Mouse (Mus musculus): ENCODE results near the gene Ttc26. TPM values are rescaled to one million over a fixed set of nuclear protein-coding genes. Genes with fewer than 3 reads are reported as not detected.
A peak's percentile ranks its signal among the peaks of the same experiment; 100 is the strongest.

The Ttc26 gene
- 3.4 and 3.5 TPM in 2 replicates for polyA plus RNA-seq (2016; fragmentation: Nextera tagmentation; extraction: Ambion mirVana)

- Histone ChIP-seq H3K4me1 (replicated peaks) (0 out of 2 replicates have a peak, but pooled peaks cover 3% of the 10 kb centered on the region), H3K9ac (peak within 1 kb of the TSS; percentile 43), H3K4me2 (peak within 1 kb of the TSS; percentile 70), H3K27me3 (replicated peaks) (no peaks in the 10 kb centered on the region), H3K9me3 (replicated peaks) (no peaks in the 10 kb centered on the region), H3K4me3 (peak within 1 kb of the TSS; percentile 60), H3K27ac (ENCODE audit: poor library complexity, severe bottlenecking) (no peak within 1 kb of the TSS), H3K36me3 (peaks cover 8% of the 10 kb centered on the region; the same call in 1 of the 2 replicates)
- ATAC-seq (ENCODE audit: insufficient number of reproducible peaks, low FRiP score), result peak; percentile 91
- under 1% methylated on average over 26 of the region's 26 CpGs for WGBS
Observed at GRCm38 (mm10) chr6:38381129-38381771, at the start of gene Ttc26. Gene Ttc26, plus strand, starts transcription at chr6:38381469.

GRCm38 (mm10) chr6:38335264-38335663 is 46.0 kb upstream of the Ttc26 start:
- WGBS, result 88% methylated on average over 6 of the region's 6 CpGs
- Histone ChIP-seq H3K36me3 (peaks cover 25% of the 10 kb centered on the region), H3K9me3 (replicated peaks) (no peaks in the 10 kb centered on the region), H3K9ac (no peak overlapping the region), H3K4me1 (replicated peaks) (no peaks in the 10 kb centered on the region), H3K27ac (ENCODE audit: poor library complexity, severe bottlenecking) (no peak overlapping the region), H3K4me2 (no peak overlapping the region), H3K4me3 (no peak overlapping the region), H3K27me3 (replicated peaks) (no peaks in the 10 kb centered on the region)
- ATAC-seq (ENCODE audit: insufficient number of reproducible peaks, low FRiP score), result no peak

- WGBS, result 90% methylated on average over 4 of the region's 4 CpGs
- Histone ChIP-seq H3K36me3 (peaks cover 25% of the 10 kb centered on the region), H3K4me1 (replicated peaks) (peaks cover 9% of the 10 kb centered on the region)
Observed at GRCm38 (mm10) chr6:38337166-38337705, 44.0 kb upstream of the Ttc26 start.

GRCm38 (mm10) chr6:38337951-38338350 is 43.3 kb upstream of the Ttc26 start:
- Histone ChIP-seq H3K4me3 (no peak overlapping the region), H3K9ac (no peak overlapping the region), H3K27me3 (replicated peaks) (no peaks in the 10 kb centered on the region), H3K36me3 (peaks cover 19% of the 10 kb centered on the region), H3K4me1 (replicated peaks) (peaks cover 16% of the 10 kb centered on the region), H3K4me2 (no peak overlapping the region), H3K9me3 (replicated peaks) (no peaks in the 10 kb centered on the region), H3K27ac (ENCODE audit: poor library complexity, severe bottlenecking) (no peak overlapping the region)
- WGBS, result 78% methylated on average over 6 of the region's 6 CpGs
- ATAC-seq (ENCODE audit: insufficient number of reproducible peaks, low FRiP score), result no peak

More at GRCm38 (mm10) chr6:38337166-38337705, 44.0 kb upstream of the Ttc26 start:
- no peak for ATAC-seq (ENCODE audit: insufficient number of reproducible peaks, low FRiP score)
- H3K27ac ChIP-seq (ENCODE audit: poor library complexity, severe bottlenecking), result no peak overlapping the region
- H3K9me3 ChIP-seq (replicated peaks), result no peaks in the 10 kb centered on the region
- no peak overlapping the region for H3K4me2 ChIP-seq
- no peak overlapping the region for H3K9ac ChIP-seq
- H3K27me3 ChIP-seq (replicated peaks), result no peaks in the 10 kb centered on the region
- no peak overlapping the region for H3K4me3 ChIP-seq

- no peak overlapping the region for H3K4me3 ChIP-seq
- ATAC-seq (ENCODE audit: insufficient number of reproducible peaks, low FRiP score), result no peak
- no peaks in the 10 kb centered on the region for H3K27me3 ChIP-seq (replicated peaks)
Observed at GRCm38 (mm10) chr6:38339078-38339477, 42.2 kb upstream of the Ttc26 start.

GRCm38 (mm10) chr6:38341751-38342665 is 39.3 kb upstream of the Ttc26 start:
- H3K36me3 ChIP-seq, result no peaks in the 10 kb centered on the region
- no peaks in the 10 kb centered on the region for H3K27me3 ChIP-seq (replicated peaks)
- H3K9me3 ChIP-seq (replicated peaks), result no peaks in the 10 kb centered on the region
- H3K4me3 ChIP-seq, result peak overlapping the region; percentile 5
- 17% methylated on average over 11 of the region's 11 CpGs for WGBS
- H3K4me1 ChIP-seq (replicated peaks), result peaks cover 26% of the 10 kb centered on the region
- peak; percentile 89 for ATAC-seq (ENCODE audit: insufficient number of reproducible peaks, low FRiP score)
- H3K4me2 ChIP-seq, result peak overlapping the region; percentile 60
- H3K9ac ChIP-seq, result no peak overlapping the region; the same call in 1 of the 2 replicates
- peak overlapping the region; percentile 68 for H3K27ac ChIP-seq (ENCODE audit: poor library complexity, severe bottlenecking)

More at GRCm38 (mm10) chr6:38339078-38339477, 42.2 kb upstream of the Ttc26 start:
- no peak overlapping the region for H3K27ac ChIP-seq (ENCODE audit: poor library complexity, severe bottlenecking)
- no peak overlapping the region for H3K9ac ChIP-seq
- no peaks in the 10 kb centered on the region for H3K9me3 ChIP-seq (replicated peaks)
- H3K4me1 ChIP-seq (replicated peaks), result peaks cover 23% of the 10 kb centered on the region
- 69% methylated on average over 2 of the region's 2 CpGs for WGBS
- H3K4me2 ChIP-seq, result no peak overlapping the region
- peaks cover 15% of the 10 kb centered on the region for H3K36me3 ChIP-seq

GRCm38 (mm10) chr6:38342666-38342992 is 38.6 kb upstream of the Ttc26 start:
- Histone ChIP-seq H3K9me3 (replicated peaks) (no peaks in the 10 kb centered on the region), H3K4me3 (peak overlapping the region; percentile 5), H3K4me1 (replicated peaks) (peaks cover 26% of the 10 kb centered on the region), H3K4me2 (peak overlapping the region; percentile 60), H3K36me3 (no peaks in the 10 kb centered on the region), H3K27me3 (replicated peaks) (no peaks in the 10 kb centered on the region), H3K9ac (no peak overlapping the region), H3K27ac (ENCODE audit: poor library complexity, severe bottlenecking) (peak overlapping the region; percentile 68)
- no peak for ATAC-seq (ENCODE audit: insufficient number of reproducible peaks, low FRiP score)
- WGBS, result 29% methylated on average over 8 of the region's 8 CpGs

- no peak overlapping the region for H3K9ac ChIP-seq
Observed at GRCm38 (mm10) chr6:38343581-38343980, 37.7 kb upstream of the Ttc26 start.

GRCm38 (mm10) chr6:38344006-38344670 is 37.1 kb upstream of the Ttc26 start:
- Histone ChIP-seq H3K4me3 (no peak overlapping the region), H3K36me3 (no peaks in the 10 kb centered on the region), H3K9me3 (replicated peaks) (no peaks in the 10 kb centered on the region), H3K4me2 (no peak overlapping the region), H3K4me1 (replicated peaks) (peaks cover 26% of the 10 kb centered on the region), H3K27ac (ENCODE audit: poor library complexity, severe bottlenecking) (no peak overlapping the region; the same call in 1 of the 2 replicates), H3K27me3 (replicated peaks) (no peaks in the 10 kb centered on the region), H3K9ac (no peak overlapping the region)
- ATAC-seq (ENCODE audit: insufficient number of reproducible peaks, low FRiP score), result no peak
- 81% methylated on average over 7 of the region's 7 CpGs for WGBS

More at GRCm38 (mm10) chr6:38343581-38343980, 37.7 kb upstream of the Ttc26 start:
- peak overlapping the region; percentile 60 for H3K4me2 ChIP-seq
- no peak overlapping the region for H3K4me3 ChIP-seq
- no peak for ATAC-seq (ENCODE audit: insufficient number of reproducible peaks, low FRiP score)
- no peaks in the 10 kb centered on the region for H3K9me3 ChIP-seq (replicated peaks)
- peak overlapping the region; percentile 68 for H3K27ac ChIP-seq (ENCODE audit: poor library complexity, severe bottlenecking)
- 57% methylated on average over 3 of the region's 3 CpGs for WGBS
- H3K36me3 ChIP-seq, result no peaks in the 10 kb centered on the region
- no peaks in the 10 kb centered on the region for H3K27me3 ChIP-seq (replicated peaks)
- H3K4me1 ChIP-seq (replicated peaks), result peaks cover 26% of the 10 kb centered on the region

- ATAC-seq (ENCODE audit: insufficient number of reproducible peaks, low FRiP score), result peak; percentile 86
- 20% methylated on average over 7 of the region's 7 CpGs for WGBS
- no peaks in the 10 kb centered on the region for H3K9me3 ChIP-seq (replicated peaks)
- peaks cover 26% of the 10 kb centered on the region for H3K4me1 ChIP-seq (replicated peaks)
- H3K36me3 ChIP-seq, result no peaks in the 10 kb centered on the region
- peak overlapping the region; percentile 30 for H3K4me2 ChIP-seq
- H3K9ac ChIP-seq, result no peak overlapping the region
- peak overlapping the region; percentile 41; the same call in 1 of the 2 replicates for H3K27ac ChIP-seq (ENCODE audit: poor library complexity, severe bottlenecking)
- H3K27me3 ChIP-seq (replicated peaks), result no peaks in the 10 kb centered on the region
- H3K4me3 ChIP-seq, result no peak overlapping the region
Observed at GRCm38 (mm10) chr6:38345796-38346195, 35.5 kb upstream of the Ttc26 start.
